Mouse (Mus musculus): ENCODE measurements around the gene Ly86.

- no peak for TF ChIP-seq NRF1 (IDR thresholded peaks at IDR 0.05; ENCODE audit: low read depth, low read length)
- TF ChIP-seq CTCF (conservative IDR thresholded peaks at IDR 0.05 in 1 of 2, IDR thresholded peaks at IDR 0.05 in 1 of 2; ENCODE audit: low read depth in 2 of 2, low read length in 2 of 2) = no peak
- no peak for TF ChIP-seq HCFC1 (IDR thresholded peaks at IDR 0.05; ENCODE audit: low read depth, low read length)
- no peak for TF ChIP-seq EP300 (IDR thresholded peaks at IDR 0.05; ENCODE audit: low read length)
These were observed 97.5 kb downstream of the Ly86 start for GRCm38 (mm10) chr13:37442531-37442930.
